Mouse (Mus musculus) right cerebral cortex, postnatal 25 days (tissue): ENCODE data around the gene Dnah17.

Source experiments
- DNase-seq: peaks from one replicate; pipeline ENCODE4 v3.0.0; 2022

The Dnah17 gene

DNA sequence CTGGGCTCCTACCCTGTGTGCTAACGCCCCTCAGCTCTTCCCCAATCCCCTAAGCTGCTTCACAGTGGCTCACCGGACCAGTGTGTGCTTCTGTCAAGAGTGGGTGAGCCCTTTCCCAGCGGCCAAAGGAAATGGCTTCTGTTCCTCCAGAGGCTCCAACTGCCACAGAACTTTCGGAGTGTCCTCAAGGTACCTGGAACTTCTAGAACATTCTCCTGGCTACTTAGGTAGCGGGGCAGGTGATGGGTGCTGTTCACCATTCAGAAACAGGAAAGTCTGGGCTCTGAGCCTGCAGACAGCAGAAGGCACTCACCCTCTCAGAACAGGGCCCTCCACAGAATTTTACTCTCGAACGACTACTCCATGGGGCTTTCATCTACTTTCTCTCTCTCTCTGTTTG lies at the start of gene Dnah17:
Dnah17 (minus strand) TSS at position 101 of the 400 bp plus-strand sequence.
- no peak for DNase-seq

DNA sequence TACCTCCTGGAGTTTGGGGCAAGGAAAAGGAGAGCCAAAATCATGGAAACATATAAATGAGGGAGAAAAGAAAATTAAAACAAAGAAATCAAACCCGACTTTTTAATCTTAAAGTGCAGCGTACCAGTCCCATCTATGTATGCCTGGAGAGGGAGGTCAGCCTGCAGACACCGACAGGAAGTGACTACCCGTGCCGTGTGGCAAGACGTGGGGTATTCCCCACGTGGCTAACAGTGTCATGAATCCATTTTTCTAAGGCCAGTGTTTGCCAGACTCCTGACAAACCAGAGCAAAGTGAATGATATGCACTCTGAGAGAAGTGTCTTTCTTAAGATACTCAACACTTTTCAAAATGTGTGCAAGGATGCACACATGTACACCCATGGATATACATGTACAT lies 49.8 kb upstream of the Dnah17 start:
- no peak for DNase-seq

DNA sequence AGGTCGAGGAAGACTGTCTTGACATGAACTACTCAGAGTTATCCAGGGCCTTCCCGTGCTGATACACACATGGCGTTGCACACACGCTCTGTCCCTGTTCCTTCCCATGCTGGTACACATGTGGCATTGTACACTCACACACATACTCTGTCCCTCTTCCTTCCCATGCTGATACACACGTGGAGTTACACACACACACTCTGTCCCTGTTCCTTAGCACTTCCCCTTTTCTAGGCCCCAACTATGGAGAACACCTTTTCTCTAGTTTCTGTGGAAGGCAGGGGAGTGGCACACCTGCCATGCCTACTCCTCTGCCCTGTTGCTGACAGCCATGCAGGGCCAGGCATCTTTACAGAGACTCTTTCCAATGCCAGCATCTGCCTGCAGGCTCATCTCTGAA lies 47.8 kb upstream of the Dnah17 start:
- no peak for DNase-seq

DNA sequence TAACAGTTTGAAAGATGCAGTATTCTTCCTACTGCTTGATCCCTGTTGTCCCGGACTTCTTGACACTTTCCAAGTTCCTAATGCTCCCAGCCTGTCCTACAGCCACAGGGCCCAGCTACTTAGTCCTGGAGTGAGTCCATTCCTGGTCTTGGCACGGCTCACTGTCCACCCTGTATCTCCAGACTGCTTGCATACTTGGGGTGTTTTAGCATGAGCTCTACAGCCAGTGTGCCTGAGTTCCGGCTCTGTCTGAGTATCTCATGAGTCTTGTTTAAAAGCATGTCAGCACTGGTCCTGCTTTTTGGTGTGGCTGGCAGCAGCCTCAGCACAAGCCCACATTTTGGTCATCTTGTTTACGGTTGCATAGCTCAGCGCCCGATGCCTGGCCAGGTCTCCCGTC lies 44.3 kb upstream of the Dnah17 start:
- DNase-seq = no peak

DNA sequence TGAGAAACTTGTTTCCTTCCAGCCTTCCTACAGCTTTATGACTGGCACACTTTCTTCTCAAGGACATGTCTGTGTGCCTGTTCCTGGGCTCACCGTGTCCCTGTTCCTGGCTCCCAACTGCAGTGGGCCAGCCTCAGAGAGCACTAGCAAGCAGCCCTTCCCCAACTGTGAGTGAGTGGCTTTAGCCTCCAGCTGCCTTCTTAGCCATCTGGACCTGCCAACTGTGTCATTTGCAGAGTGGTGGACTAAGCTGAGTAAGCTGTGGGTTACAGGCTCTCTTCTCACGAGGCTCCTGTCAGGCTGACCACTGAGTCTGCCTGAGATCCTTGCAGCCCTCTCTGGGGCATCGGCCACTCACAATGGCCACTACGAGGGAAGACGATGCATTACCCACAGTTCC lies 42.3 kb upstream of the Dnah17 start:
- no peak for DNase-seq

DNA sequence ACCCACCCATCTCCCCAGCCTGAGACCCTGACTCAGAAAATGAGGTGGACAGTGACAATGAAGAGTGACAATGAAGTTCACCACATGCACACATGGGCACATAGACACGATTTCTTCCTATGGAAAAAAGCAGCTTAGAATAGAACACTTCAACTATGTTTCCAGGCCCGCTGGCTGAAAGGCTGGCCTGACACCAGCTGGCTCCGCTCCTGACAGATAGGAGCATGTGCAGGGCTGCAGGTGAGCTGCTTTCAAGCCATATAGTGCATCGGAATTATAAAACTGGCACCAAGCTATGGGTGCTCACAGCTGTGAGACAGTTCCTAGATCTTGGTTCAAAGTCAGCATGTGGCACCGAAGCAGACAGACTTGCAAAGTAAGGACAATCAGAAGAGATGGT lies 39.9 kb upstream of the Dnah17 start:
- DNase-seq = no peak

DNA sequence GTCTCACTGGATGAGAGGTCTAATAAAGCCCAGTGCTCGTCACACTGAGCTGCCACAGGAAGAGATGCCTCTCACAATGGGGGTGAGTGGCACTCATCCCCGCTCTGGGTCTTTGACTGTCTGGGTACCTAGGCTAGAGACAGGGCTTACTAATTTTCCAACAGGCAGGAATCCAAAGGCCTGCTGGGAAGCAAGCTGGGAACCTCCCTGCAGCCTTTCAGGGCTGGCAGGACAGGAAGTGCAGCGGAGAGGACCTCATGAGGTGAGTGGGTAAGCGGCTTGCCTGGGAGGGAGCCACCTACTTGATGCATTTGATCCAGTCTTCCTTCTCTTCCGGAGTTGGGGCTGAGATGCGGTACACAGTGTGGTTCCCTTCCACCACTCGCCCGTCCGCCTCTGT lies 38.3 kb upstream of the Dnah17 start:
- DNase-seq = no peak

DNA sequence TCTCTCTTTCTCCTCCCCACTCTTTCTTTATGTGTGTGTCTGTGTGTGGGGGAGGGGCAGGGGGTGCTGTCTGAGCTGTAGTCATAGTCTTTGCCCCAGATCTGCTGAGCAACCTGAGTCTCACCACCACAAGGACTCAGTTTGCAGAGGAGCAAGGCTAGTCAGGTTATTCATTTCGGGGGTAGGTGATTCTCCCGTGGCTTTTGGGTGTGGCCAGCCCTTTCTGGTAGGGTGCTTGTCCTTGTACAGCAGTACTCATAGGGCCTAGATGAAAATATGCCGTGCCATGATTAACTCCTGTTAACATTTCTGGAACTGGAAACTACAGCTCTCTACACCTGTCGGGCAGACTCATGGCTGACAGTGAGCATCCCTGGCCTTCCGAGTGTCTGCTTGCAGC lies 36.2 kb upstream of the Dnah17 start:
- DNase-seq = no peak

DNA sequence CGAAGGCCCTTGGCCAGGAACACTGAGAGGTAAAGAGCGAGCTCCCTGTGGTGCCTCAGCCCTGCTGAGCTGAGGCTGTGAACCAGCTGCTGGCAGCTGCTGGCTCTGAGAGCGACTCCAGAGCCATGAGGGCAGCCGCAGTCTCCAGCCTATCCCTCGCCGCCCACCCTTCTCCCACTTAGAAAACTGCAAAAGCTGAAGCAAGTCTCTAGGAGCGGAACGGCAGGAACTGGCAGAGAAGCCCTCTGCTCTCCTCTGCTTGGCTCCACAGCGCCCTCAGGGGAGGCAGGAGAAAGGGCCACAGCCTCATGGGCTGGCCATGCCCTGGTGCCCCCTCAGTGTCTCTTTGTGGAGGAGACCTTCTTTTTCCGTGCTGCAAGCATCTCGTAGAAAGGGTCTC lies 35.2 kb upstream of the Dnah17 start:
- no peak for DNase-seq

DNA sequence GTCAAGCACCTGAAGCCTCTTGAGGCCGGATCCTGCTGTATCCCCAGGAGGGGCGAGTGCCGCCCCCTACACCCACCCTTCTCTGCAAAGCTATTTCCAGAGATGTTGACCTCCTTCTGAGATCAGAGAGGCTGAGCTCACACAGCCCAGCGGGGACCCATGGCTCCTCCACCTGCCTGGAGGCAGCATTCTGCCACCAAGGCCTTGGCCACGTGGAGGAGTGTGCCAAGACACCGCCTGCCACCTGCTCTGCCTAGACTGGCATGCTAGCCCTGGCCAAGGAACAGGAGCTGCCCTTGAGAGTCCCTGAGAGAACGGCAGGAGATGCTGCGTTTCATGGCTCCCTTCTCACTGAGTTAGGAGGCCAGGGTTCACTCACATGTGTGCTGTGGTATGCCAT lies 34.1 kb upstream of the Dnah17 start:
- DNase-seq = no peak

DNA sequence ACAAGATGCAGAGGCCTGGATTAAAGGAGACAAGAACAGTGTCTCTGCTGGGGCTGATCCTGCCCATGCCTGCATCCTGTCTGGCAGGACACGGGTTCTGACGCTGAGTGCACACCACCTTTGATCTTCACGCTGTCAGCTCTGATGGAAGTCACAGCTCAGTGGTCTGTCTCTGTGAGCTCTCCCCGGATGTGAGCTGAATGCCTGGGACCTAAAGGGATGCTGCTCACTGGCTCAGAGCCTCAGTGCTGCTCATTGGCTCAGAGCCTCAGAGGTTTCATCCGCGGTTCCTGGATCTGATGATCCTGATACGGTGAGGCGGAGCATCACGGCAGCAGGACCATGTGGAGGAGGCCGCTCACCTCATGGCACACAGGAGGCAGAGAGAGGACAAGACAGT lies 31.8 kb upstream of the Dnah17 start:
- no peak for DNase-seq

DNA sequence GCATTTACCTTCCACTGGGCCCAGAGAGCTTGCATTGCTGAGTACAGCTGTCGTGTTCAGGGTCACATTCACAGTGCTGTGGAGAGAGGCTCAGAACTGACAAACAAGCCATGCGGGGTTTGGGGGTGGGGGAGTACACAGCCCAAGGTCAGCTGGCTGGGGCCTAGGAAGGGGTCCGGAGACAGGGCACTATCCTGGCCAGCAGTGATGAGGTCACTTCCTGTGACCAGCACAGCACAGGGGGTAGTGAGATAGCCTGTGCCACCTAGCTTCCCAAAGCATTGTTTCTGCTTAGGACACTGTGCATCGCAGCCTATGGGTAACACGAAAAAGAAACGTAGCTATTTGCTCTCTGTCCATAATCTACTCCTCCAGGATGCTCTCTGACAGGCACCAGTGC lies 30.8 kb upstream of the Dnah17 start:
- no peak for DNase-seq

DNA sequence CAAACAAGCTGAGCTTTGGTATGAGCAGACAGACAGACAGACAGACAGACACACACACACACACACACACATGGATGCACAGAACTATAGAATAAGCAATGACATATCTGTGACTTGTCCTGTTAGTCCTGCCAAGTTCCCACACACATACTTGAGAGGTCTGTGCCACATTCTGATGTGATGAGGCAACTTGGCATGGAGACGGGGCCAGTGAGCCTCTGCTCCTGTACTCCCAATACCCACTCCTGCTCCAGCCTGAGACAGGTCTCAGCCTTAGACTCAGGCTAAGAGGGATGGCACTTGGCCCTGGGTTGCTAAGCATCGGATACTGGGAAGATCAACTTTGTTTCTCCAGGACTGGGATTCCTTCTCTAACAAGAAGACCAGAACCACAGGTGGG lies 30.3 kb upstream of the Dnah17 start:
- no peak for DNase-seq

DNA sequence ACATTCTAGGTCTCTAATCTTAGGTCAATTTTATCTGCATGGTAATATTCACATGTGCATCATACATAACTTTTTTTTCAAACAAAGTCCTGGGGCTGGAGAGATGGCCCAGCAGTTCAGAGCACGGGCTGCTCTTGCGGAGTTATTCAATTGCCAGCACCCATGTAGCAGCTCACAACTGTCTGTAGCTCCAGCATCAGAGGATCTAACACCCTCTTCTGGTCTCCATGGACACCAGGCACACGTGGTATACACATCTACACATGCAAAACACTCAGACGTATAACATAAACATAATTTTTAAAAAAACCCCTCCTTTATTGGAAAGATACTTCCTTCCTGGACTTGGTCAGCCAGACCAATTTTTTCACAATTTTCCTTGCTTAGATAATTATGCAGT lies 28.3 kb upstream of the Dnah17 start:
- DNase-seq = no peak

DNA sequence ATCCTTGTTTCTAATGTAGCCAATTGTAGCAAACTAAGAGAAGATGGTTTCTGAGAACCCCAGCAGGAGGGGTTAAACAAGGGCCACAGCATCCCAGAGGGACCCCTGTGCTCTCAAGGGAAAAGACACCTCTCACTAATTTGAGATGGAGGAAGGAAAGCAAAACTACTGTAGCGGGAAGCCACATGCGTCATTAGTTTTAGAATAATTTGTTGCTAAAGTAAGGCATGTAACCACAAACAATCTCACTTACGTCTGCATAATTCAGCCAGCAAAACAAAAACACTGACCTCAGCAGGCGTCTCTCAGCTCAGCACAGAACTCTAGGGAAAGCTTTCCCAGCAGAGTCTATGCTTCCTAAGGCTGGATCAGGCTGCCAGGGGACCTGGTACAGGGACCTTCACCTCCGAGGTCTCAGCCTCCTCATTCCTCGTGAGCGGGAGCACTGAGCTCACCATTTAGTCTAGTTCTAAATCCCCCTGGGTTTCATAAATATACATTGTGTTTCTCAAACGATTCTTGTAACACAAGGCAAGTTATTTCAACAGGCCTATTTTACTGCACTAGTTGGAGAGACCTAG lies 26.1 kb upstream of the Dnah17 start:
- no peak for DNase-seq

DNA sequence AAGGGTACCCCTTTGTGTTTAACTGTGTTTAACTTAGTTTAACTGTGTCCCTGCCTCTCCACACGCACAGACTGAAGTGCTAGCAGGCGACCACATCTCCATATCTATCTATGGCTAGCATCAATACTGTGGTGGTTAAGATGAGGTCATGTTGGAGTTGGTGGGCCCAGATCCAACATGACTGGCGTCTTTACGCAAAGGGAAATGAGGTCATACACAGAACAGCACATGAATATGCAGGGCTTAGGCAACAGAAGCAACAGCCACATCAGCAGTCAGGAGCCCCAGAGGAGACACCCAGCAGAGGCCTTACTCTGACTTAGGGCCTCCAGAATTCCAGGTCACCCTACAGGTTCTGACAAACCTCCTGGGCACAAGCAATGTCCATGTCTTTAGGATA lies 22.5 kb upstream of the Dnah17 start:
- DNase-seq = no peak

DNA sequence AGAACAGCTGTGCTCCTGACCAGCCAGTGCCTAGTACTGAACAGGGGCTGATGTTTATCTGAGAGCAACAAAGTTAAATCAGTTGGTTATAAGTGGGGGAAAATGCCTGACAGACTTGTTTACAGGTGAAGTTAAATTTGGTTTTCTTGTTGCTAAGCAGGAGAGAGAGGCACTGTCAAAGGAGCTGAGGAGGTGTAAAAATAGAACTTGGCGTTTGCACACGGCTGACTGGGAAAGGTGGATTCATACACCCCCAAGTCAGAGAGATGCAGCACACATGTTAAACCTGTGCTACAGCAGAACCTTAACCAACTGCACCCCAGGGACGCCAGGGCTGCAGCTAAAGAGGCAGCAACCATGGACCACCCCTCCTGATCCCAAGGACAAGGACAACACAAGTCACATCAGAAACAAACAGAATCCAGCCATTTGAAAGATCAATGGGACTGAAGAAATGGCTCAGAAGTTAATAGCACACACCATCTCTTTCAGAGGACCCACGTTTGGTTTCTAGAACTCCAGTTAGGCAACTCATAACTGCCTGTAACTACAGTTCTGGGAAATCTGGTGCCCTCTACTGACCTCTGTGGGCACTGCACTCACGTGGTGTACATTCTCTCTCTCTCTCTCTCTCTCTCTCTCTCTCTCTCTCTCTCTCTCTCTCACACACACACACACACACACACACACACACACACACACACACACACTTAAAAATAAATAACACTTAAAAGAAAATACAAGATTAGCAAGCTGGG lies 21.2 kb upstream of the Dnah17 start:
- DNase-seq = no peak

DNA sequence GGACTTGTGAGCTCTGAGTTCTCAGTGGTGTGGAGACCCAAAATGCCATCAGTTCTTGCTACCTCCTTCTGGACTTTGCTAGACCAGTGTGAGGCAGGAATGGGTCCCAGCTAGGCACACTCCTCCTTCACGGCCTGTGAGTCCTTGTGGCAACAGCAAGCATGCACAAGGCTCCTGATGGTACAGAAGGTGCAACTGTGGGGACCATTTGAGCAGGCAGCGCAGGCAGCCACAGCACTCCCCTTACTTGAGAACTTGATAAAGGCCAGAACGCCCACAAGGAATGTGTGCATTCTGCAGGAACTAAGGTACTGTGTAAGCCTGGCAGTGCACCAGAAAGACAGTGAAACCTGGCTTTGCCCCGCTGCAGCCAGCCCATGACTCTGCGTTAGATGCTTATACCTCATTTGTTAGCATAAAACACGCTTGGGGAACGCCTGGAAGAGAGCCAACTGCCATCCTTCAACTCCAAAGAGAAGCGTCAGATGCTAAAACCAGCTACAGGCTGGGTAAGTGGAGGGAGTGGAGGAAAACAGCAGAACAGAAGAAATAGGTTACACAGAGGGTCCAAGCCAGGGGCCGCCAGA lies 19.8 kb upstream of the Dnah17 start:
- DNase-seq = peak; percentile 66

DNA sequence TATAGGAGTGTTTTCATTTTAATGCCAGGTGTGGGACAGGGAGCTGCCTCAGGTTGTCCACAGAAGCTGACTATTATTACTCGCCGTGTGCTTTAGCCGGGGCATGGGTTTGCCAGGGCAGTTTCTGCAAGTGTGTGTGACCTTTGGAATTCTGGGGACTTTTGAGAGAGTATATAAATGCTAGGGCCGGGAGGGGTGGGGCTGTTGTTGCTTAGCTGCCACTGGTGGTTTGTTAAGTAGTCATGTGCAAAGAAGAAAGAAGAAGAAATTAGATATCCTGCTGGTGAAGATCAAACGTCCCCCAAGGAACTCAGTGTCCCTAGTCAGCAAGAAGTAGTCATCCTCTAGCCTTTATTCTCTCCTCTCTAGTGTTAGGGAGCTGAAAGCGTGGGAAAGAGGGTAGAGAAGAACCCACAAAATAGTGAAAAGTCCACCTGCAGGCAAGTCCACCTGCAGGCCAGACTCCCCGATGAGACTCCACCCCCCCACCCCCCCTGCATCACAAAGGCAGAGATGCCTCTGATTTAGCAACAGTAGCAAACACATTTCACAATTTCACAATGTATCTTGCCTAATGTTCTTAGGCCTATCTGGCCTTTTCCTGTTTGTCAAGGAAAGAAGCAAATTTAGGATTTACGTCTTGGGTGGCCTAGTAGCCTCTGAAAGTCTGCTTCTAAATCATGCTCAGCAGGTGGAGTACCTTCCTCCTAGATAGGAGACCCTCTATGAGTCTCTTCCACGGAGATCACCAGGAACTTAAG lies 17.6 kb upstream of the Dnah17 start:
- DNase-seq = no peak

DNA sequence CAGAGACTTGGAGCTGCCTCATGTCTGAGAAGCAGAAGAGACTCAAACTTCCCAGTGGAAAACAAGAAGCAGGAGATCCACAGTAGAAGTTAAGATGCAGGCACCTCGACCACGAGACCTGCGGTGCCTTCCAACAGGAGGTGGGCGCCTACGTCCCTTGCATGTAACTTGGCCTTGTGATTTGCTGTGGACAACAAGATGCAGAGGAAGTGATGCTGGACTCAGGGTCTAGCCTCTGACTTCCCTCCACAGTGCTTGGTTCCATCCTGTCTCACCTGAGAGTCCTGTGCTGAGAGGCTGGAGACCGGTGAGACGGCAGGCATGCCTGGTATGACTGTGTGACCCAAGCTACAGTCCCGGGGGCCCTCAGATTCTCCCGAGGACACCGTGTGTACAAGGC lies 16.0 kb upstream of the Dnah17 start:
- DNase-seq = no peak

DNA sequence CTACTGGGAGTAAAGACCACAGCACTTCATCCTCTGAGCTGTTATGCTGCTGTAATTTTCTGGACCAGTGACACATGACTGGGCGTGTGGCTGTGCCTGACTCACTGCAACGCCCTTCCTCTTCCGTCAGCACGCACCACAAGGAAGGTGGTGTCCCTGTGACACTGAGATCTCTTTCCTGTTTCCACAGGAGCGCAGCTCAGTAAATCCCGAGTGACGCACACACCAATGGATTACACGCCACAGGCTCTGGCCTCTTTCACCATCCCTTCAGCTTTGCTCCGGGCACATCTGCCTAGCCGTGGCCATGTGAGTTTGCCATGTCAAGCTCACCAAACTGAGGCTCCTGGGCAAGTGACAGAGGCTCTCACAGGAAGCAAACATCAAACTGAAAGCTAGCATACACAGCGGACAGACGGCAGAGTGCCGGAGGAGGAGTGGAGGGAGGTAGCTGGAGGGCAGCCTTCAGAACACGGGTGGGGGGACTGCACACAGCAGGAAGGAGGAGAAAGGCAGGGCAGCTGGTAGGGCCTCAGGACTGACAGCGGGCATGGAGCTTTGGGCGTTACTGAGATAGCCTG lies 15.4 kb upstream of the Dnah17 start:
- DNase-seq = no peak

DNA sequence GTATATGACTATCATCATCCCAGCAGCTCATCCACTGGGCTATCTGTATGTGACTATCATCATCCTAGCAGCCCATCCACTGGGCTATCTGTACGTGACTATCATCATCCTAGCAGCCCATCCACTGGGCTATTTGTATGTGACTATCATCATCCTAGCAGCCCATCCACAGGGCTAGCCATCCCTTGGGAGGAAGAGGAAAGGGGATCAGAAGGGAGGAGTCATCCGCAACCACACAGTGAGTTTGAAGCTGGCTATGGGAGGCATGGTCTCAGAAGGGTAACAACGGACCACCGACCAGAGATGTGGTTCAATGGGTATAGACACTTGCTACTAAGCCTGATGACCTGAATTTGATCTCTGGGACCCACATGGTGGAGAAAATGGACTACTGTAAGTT lies 14.7 kb upstream of the Dnah17 start:
- DNase-seq = no peak

DNA sequence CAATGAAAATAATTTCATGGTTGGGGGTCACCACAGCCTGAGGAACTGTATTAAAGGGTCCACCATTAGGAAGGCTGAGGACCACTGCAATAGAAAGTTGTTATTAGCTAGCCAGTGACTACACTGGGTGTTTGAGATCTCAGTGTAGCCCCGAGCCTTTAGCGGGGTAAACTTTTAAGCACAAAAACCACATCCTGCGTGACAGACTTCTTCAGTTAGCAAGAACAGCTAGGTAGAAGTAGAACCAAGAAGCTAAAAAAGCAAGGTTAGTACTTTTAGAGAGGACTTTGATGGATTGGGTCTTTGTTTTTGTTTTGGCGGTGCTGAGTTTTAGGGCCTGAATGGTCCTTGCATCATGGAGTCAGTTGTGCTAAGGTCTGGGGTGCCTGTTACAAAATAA lies 13.3 kb upstream of the Dnah17 start:
- DNase-seq = no peak
